Mouse (Mus musculus) spleen, adult 2 months (tissue): ENCODE measurements at regions not wholly inside any gene's neighbourhood (a gene's known extent, or its start where the extent isn't known, plus 50 kb on each side); places are given as distances from the start of the nearest gene placed in this dataset.

Experiments
- CTCF ChIP-seq: fragments of 200-500 bp; IDR thresholded peaks from 2 replicates; pipeline ENCODE4 v1.5.1; 2011; ENCODE audit warnings: mild to moderate bottlenecking, inconsistent platforms; ENCODE audit not compliant: insufficient read depth, insufficient read length, insufficient replicate concordance; ENCODE audit errors: extremely low read depth
- POLR2A ChIP-seq: fragments of 200-500 bp; IDR thresholded peaks from 2 replicates; pipeline ENCODE4 v1.6.1; 2011; ENCODE audit warnings: low read depth, low read length, inconsistent platforms

DNA sequence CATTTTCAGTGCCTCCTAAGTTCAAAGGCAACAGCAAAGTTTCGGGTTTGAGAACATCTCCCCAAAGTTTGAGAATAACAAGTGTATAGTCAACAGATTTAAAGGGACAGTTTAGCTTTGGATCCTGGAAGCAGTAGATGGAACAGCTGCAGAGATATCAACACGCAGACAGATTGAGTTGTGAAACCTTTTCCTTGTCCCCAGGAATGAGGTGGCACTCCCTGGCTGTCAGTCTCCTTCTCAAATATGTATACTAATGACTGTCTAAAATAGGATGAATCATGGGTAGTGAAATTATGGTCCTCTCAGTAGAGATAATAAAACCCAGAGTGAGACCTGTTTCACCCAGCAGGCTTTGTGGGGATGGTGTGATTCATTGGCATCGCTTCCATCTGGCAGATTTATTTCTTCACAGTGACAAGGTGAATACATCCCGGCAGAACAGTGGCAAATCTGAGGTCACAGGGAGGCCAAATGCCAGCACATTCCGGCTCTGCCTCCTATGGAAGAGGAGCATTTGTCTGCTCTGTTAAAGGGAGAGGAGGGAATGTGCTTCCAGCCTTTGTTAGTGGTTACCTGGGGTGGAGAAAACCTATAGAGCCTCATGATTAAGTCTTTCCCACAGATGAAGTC is 272.2 kb downstream of the Arpp21 start:
- no peak for TF ChIP-seq CTCF
- TF ChIP-seq POLR2A: no peak
